Mouse (Mus musculus) heart, embryonic 14.5 days (tissue): ENCODE measurements around the gene Pglyrp1. TPM values are rescaled to one million over a fixed set of nuclear protein-coding genes. Genes with fewer than 3 reads are reported as not detected.

Experiments used
- polyA plus RNA-seq: library from polyadenylated mRNA; unstranded; fragments of >200 nt; fragmentation: Nextera tagmentation; extraction: Ambion mirVana; gene quantifications from 2 replicates; pipeline ENCODE4 v1.2.1, GENCODE M21; 2014

Pglyrp1 gene
- polyA plus RNA-seq, 1 experiment from 2014 or later: 1.8 TPM

Other genes with a start within 250 kb of the Pglyrp1 start
- not detected in 2 replicates for gene Psg21, start 214.6 kb upstream of the Pglyrp1 start, polyA plus RNA-seq
- gene Psg20, start 185.1 kb upstream of the Pglyrp1 start, polyA plus RNA-seq: not detected in 2 replicates
- not detected in 2 replicates for gene Psg22, start 153.2 kb upstream of the Pglyrp1 start, polyA plus RNA-seq
- gene Psg19, start 72.8 kb upstream of the Pglyrp1 start, polyA plus RNA-seq: not detected in 2 replicates
- gene Psg17, start 49.7 kb upstream of the Pglyrp1 start, polyA plus RNA-seq: not detected in 2 replicates
- 0.16 and 0.46 TPM in 2 replicates for gene Mill2, start 31.4 kb upstream of the Pglyrp1 start, polyA plus RNA-seq
- gene Ccdc61, start 39.1 kb downstream of the Pglyrp1 start, polyA plus RNA-seq: 12.2 and 14.3 TPM in 2 replicates
- 0.57 and 0.88 TPM in 2 replicates for gene Nova2, start 54.6 kb downstream of the Pglyrp1 start, polyA plus RNA-seq
- gene Nanos2, start 116.1 kb downstream of the Pglyrp1 start, polyA plus RNA-seq: not detected in 2 replicates
- 1.3 and 1.6 TPM in 2 replicates for gene Mypop, start 119.9 kb downstream of the Pglyrp1 start, polyA plus RNA-seq
- gene Irf2bp1, start 132.7 kb downstream of the Pglyrp1 start, polyA plus RNA-seq: 14.8 and 17.8 TPM in 2 replicates
- not detected in 2 replicates for gene Foxa3, start 152.2 kb downstream of the Pglyrp1 start, polyA plus RNA-seq
- gene Sympk, start 153.0 kb downstream of the Pglyrp1 start, polyA plus RNA-seq: 15.8 and 16.3 TPM in 2 replicates
- gene Rsph6a, start 183.4 kb downstream of the Pglyrp1 start, polyA plus RNA-seq: not detected in 2 replicates
- 19.6 and 20.4 TPM in 2 replicates for gene Dmwd, start 204.9 kb downstream of the Pglyrp1 start, polyA plus RNA-seq
- 31.1 and 36.0 TPM in 2 replicates for gene Dmpk, start 212.5 kb downstream of the Pglyrp1 start, polyA plus RNA-seq
- 7.3 and 8.3 TPM in 2 replicates for gene Six5, start 223.3 kb downstream of the Pglyrp1 start, polyA plus RNA-seq
- 1.2 TPM in 2 replicates for gene Gm4969, start 247.0 kb downstream of the Pglyrp1 start, polyA plus RNA-seq
- 5.5 and 5.6 TPM in 2 replicates for gene Fbxo46, start 248.5 kb downstream of the Pglyrp1 start, polyA plus RNA-seq